Mouse (Mus musculus) megakaryocyte-erythroid progenitor cell, adult 5 weeks (primary cell): ENCODE measurements around the gene Lcn4. TPM values are rescaled to one million over a fixed set of nuclear protein-coding genes. Genes with fewer than 3 reads are reported as not detected.

Source experiments
- polyA plus RNA-seq: library from polyadenylated mRNA; stranded (reverse); fragments of >175 nt; gene quantifications from 2 replicates; pipeline ENCODE4 v1.2.3, GENCODE M21; 2012

The Lcn4 gene
- 0.12 TPM in 1 of 2 replicates, not detected in the other for polyA plus RNA-seq

GRCm38 (mm10) chr2:26671182-26671581, at the start of gene Lcn4:
Gene Lcn4, minus strand, starts transcription at chr2:26671282.

GRCm38 (mm10) chr2:26627921-26628739, 43.0 kb downstream of the Lcn4 start, which contains the start of gene Fam69b:
Gene Fam69b, plus strand, starts transcription at chr2:26628457.

Other genes starting within 250 kb of the Lcn4 start
- 30.5 and 33.9 TPM in 2 replicates for gene Sec16a, start 226.1 kb downstream of the Lcn4 start, polyA plus RNA-seq
- gene Notch1, start 154.6 kb downstream of the Lcn4 start, polyA plus RNA-seq = 44.7 and 51.9 TPM in 2 replicates
- 47.7 and 83.0 TPM in 2 replicates for gene Egfl7, start 91.3 kb downstream of the Lcn4 start, polyA plus RNA-seq
- 0.26 and 0.64 TPM in 2 replicates for gene Gm20532, start 84.6 kb downstream of the Lcn4 start, polyA plus RNA-seq
- gene Agpat2, start 66.9 kb downstream of the Lcn4 start, polyA plus RNA-seq = 67.6 and 69.0 TPM in 2 replicates
- gene Fam69b, start 42.8 kb downstream of the Lcn4 start, polyA plus RNA-seq = 9.0 and 14.8 TPM in 2 replicates
- not detected in 2 replicates for gene Abo, start 193.7 kb upstream of the Lcn4 start, polyA plus RNA-seq
- gene Surf6, start 231.6 kb upstream of the Lcn4 start, polyA plus RNA-seq = 30.5 and 44.3 TPM in 2 replicates
- gene Med22, start 239.4 kb upstream of the Lcn4 start, polyA plus RNA-seq = 75.8 and 91.1 TPM in 2 replicates
- 5,818 and 6,070 TPM in 2 replicates for gene Rpl7a, start 239.5 kb upstream of the Lcn4 start, polyA plus RNA-seq
- 6.4 and 9.5 TPM in 2 replicates for gene Surf2, start 245.1 kb upstream of the Lcn4 start, polyA plus RNA-seq
- 26.2 and 27.9 TPM in 2 replicates for gene Surf1, start 245.2 kb upstream of the Lcn4 start, polyA plus RNA-seq